Mouse (Mus musculus) kidney, adult 18-20 months (tissue): Measurements from ENCODE around the gene Tnrc18.

Source experiments
- DNase-seq: peaks from one replicate; pipeline ENCODE4 v3.0.0; 2021

Tnrc18 gene

GRCm38 (mm10) chr5:142679065-142679464 is 138.4 kb downstream of the Tnrc18 start:
- DNase-seq: no peak

GRCm38 (mm10) chr5:142678141-142678571 is 139.3 kb downstream of the Tnrc18 start:
- no peak for DNase-seq
